Mouse (Mus musculus): ENCODE measurements at regions not wholly inside any gene's neighbourhood (a gene's known extent, or its start where the extent isn't known, plus 50 kb on each side); places are given as distances from the start of the nearest gene placed in this dataset.

DNA sequence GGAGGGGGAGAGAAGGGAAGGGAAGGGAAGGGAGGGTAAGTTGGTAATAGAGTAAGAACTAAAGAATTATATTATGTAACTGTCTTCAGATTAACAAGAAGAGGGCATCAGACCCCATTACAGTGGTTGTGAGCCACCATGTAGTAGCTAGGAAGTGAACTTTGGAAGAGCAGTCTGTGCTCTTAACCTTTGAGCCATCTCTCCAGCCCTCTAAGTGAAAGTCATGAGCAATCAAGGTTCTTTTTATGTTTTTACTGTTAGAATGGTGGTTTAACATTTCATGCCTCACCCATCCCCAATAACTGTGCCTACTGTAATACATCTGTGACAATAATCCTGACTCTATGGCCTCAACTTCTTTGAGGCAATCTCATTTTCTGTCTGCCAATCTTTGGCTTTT, 169.6 kb upstream of the Arhgap24 start:
- no peaks in the 10 kb centered on the region for H3K27me3 ChIP-seq (ENCODE audit: control insufficient read depth, insufficient read depth, low read length)
- ATAC-seq (ENCODE audit: low FRiP score) (no peak), DNase-seq (ENCODE audit: low spot score, missing footprints) (no peak)
- no peaks in the 10 kb centered on the region for H3K4me1 ChIP-seq (ENCODE audit: control insufficient read depth, insufficient read depth, low read length)
- no peaks in the 10 kb centered on the region for H3K36me3 ChIP-seq (ENCODE audit: control insufficient read depth, insufficient read depth, low read length)
- no peak overlapping the region for H3K4me2 ChIP-seq
- no peaks in the 10 kb centered on the region for H3K9me3 ChIP-seq (ENCODE audit: control insufficient read depth, low read length)
- no peak overlapping the region for H3K4me3 ChIP-seq (ENCODE audit: low read depth, low read length)
- H3K9ac ChIP-seq (ENCODE audit: low read length) = no peak overlapping the region
- no peak overlapping the region for H3K27ac ChIP-seq (ENCODE audit: low read depth, low read length)

DNA sequence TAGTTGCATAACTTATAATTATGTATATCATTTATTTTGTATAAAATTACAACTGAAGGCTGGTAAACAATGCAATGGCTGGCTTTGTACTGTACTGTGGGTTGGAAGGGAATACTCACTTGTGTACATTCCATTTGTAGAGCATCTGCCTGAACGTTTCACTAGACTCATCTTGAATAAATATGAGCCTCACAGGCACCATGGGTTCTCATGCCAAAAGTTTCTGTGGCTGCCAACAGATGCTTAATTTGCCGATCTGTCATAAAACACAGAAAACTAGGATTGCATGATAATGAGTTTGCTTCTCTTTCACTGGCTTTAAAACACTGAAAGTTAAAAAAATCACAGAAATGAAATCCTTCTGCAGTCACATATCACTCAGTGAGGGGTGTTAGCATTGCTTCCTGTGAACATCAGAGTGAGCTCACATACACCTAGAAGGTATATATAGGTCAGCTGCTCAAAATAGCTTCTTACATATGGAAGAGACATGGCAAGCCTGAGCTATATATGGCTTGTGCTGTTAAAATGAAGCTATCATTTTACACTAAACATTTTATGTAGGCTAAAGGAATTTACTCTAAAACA, 152.9 kb upstream of the Arhgap24 start:
- Histone ChIP-seq H3K9ac (ENCODE audit: low read length) (no peak overlapping the region), H3K27ac (ENCODE audit: low read depth, low read length) (no peak overlapping the region), H3K36me3 (ENCODE audit: control insufficient read depth, insufficient read depth, low read length) (no peaks in the 10 kb centered on the region), H3K4me3 (ENCODE audit: low read depth, low read length) (no peak overlapping the region), H3K4me2 (no peak overlapping the region), H3K9me3 (ENCODE audit: control insufficient read depth, low read length) (no peaks in the 10 kb centered on the region), H3K27me3 (ENCODE audit: control insufficient read depth, insufficient read depth, low read length) (no peaks in the 10 kb centered on the region), H3K4me1 (ENCODE audit: control insufficient read depth, insufficient read depth, low read length) (no peaks in the 10 kb centered on the region)
- no peak for DNase-seq (ENCODE audit: low spot score, missing footprints)
- no peak for ATAC-seq (ENCODE audit: low FRiP score)
- WGBS = 73% methylated on average over 2 of the region's 2 CpGs

DNA sequence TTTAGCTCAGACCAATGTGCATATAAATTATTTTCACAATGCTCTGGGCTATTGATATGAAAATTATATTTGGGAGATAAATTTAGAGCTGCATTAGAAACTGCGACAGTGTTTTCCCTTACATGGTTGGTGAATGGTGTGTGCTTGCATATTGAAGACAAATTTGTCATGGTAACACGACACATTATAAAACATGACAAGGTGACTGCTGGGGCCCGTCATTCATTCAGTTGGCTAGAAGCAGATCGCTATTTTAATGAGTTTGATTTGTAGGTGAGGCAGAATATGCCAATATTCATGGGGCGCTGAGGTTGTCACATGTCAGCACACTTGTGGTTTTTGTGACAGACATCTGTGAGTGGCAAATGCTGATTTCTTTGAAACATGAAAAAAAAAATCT, 147.3 kb upstream of the Arhgap24 start:
- H3K4me3 ChIP-seq (ENCODE audit: low read depth, low read length) = no peak overlapping the region
- no peaks in the 10 kb centered on the region for H3K4me1 ChIP-seq (ENCODE audit: control insufficient read depth, insufficient read depth, low read length)
- H3K9ac ChIP-seq (ENCODE audit: low read length) = no peak overlapping the region
- no peak for ATAC-seq (ENCODE audit: low FRiP score)
- H3K27me3 ChIP-seq (ENCODE audit: control insufficient read depth, insufficient read depth, low read length) = no peaks in the 10 kb centered on the region
- no peaks in the 10 kb centered on the region for H3K9me3 ChIP-seq (ENCODE audit: control insufficient read depth, low read length)
- no peak overlapping the region for H3K27ac ChIP-seq (ENCODE audit: low read depth, low read length)
- 84% methylated on average over 5 of the region's 5 CpGs for WGBS
- no peaks in the 10 kb centered on the region for H3K36me3 ChIP-seq (ENCODE audit: control insufficient read depth, insufficient read depth, low read length)
- H3K4me2 ChIP-seq = no peak overlapping the region
- DNase-seq (ENCODE audit: low spot score, missing footprints) = no peak

DNA sequence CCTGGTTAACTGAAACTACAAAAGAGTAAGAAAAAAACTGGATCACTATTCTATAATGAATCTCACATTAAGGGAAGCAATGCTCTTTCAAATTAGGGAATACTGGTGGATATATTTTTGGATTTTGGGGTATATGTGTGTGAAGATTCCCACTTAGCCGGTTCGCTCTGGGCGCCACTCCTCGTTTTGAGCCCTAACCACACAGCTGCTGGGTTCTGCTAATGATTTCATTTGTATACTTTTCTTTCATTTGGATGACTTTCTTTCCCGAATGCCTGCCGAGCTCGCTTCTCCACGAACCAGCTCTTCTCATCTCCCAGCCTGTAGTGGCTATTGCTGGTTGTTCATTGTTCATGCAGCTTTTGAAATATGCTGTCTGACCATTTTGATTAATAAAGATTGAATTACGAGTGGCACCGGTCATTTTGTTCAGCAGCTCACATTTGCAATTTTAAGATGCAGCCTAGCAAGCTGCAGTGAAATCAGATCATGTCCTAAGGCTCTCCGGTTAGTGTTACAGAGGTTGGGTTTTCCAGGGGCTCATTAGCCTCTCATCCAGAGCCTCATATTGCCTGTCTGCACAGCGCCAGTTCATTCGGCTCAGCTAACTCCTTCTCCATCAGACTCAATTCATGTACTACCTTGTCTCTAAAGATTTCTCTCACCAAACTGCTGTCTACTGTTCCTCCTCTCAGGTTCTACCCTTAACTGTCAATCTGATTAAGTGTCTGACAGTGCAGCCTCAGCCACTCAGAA, 146.6 kb upstream of the Arhgap24 start:
- WGBS = 80% methylated on average over 13 of the region's 13 CpGs
- H3K9ac ChIP-seq (ENCODE audit: low read length) = no peak overlapping the region
- DNase-seq (ENCODE audit: low spot score, missing footprints) = no peak

GRCm38 (mm10) chr5:102366481-102366880, 114.7 kb upstream of the Arhgap24 start:
- H3K4me2 ChIP-seq = no peak overlapping the region

More for the DNA sequence above, 146.6 kb upstream of the Arhgap24 start:
- Histone ChIP-seq H3K9me3 (ENCODE audit: control insufficient read depth, low read length) (no peaks in the 10 kb centered on the region), H3K36me3 (ENCODE audit: control insufficient read depth, insufficient read depth, low read length) (no peaks in the 10 kb centered on the region), H3K4me1 (ENCODE audit: control insufficient read depth, insufficient read depth, low read length) (no peaks in the 10 kb centered on the region), H3K4me3 (ENCODE audit: low read depth, low read length) (no peak overlapping the region), H3K4me2 (no peak overlapping the region), H3K27me3 (ENCODE audit: control insufficient read depth, insufficient read depth, low read length) (no peaks in the 10 kb centered on the region), H3K27ac (ENCODE audit: low read depth, low read length) (no peak overlapping the region)
- ATAC-seq (ENCODE audit: low FRiP score) = no peak

DNA sequence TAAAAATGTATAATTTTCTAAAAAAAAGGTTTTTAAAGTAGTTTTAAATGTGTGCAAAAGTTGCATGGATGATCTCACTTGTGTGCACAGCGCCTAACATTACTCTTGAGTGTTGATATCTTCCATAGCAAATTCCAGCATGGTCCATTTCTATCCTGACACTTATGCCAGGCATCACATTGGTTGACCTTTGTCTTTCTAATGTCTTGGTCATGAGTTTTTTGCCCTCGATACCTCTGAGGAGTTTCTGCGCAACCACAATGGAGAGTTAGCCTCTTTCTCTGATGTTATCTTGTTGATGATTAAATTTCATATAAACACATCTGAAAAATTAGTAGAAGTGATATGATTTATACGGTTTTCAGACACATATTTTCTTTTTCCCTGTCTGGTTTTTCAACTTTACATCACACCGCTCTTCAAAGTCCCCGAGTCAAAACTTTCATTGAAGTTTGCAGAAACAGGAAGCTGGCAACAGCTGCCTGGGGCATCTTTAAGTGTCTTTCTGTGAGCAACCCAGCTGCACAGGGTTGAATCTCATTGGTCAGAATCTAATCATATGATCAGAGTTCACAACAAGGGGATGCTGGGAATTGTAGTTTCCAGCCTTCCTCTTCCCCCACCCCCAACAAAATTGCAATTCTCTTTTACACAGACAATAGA, 107.8 kb upstream of the Arhgap24 start:
- H3K27me3 ChIP-seq (ENCODE audit: control insufficient read depth, insufficient read depth, low read length) = no peaks in the 10 kb centered on the region
- H3K4me2 ChIP-seq = no peak overlapping the region
- H3K4me1 ChIP-seq (ENCODE audit: control insufficient read depth, insufficient read depth, low read length) = no peaks in the 10 kb centered on the region
- no peak overlapping the region for H3K4me3 ChIP-seq (ENCODE audit: low read depth, low read length)
- H3K9ac ChIP-seq (ENCODE audit: low read length) = no peak overlapping the region
- no peak overlapping the region for H3K27ac ChIP-seq (ENCODE audit: low read depth, low read length)
- H3K9me3 ChIP-seq (ENCODE audit: control insufficient read depth, low read length) = no peaks in the 10 kb centered on the region
- no peaks in the 10 kb centered on the region for H3K36me3 ChIP-seq (ENCODE audit: control insufficient read depth, insufficient read depth, low read length)
- DNase-seq (ENCODE audit: low spot score, missing footprints) (peak; percentile 87), ATAC-seq (ENCODE audit: low FRiP score) (peak; percentile 94)
- 75% methylated on average over 6 of the region's 6 CpGs for WGBS

More at GRCm38 (mm10) chr5:102366481-102366880, 114.7 kb upstream of the Arhgap24 start:
- no peaks in the 10 kb centered on the region for H3K36me3 ChIP-seq (ENCODE audit: control insufficient read depth, insufficient read depth, low read length)
- ATAC-seq (ENCODE audit: low FRiP score) (no peak), DNase-seq (ENCODE audit: low spot score, missing footprints) (peak; percentile 19)
- H3K27me3 ChIP-seq (ENCODE audit: control insufficient read depth, insufficient read depth, low read length) = no peaks in the 10 kb centered on the region
- H3K27ac ChIP-seq (ENCODE audit: low read depth, low read length) = no peak overlapping the region
- H3K9me3 ChIP-seq (ENCODE audit: control insufficient read depth, low read length) = no peaks in the 10 kb centered on the region
- WGBS = 86% methylated on average over 3 of the region's 3 CpGs
- H3K9ac ChIP-seq (ENCODE audit: low read length) = no peak overlapping the region
- H3K4me1 ChIP-seq (ENCODE audit: control insufficient read depth, insufficient read depth, low read length) = no peaks in the 10 kb centered on the region
- no peak overlapping the region for H3K4me3 ChIP-seq (ENCODE audit: low read depth, low read length)

- H3K9ac ChIP-seq (ENCODE audit: low read length) = no peak overlapping the region
- 59% methylated on average over 11 of the region's 11 CpGs for WGBS
- no peaks in the 10 kb centered on the region for H3K9me3 ChIP-seq (ENCODE audit: control insufficient read depth, low read length)
- H3K4me2 ChIP-seq = no peak overlapping the region
- H3K27ac ChIP-seq (ENCODE audit: low read depth, low read length) = no peak overlapping the region
- no peaks in the 10 kb centered on the region for H3K27me3 ChIP-seq (ENCODE audit: control insufficient read depth, insufficient read depth, low read length)
- no peak overlapping the region for H3K4me3 ChIP-seq (ENCODE audit: low read depth, low read length)
- ATAC-seq (ENCODE audit: low FRiP score) (peak; percentile 46; the same call in 1 of the 2 replicates), DNase-seq (ENCODE audit: low spot score, missing footprints) (no peak)
- H3K4me1 ChIP-seq (ENCODE audit: control insufficient read depth, insufficient read depth, low read length) = no peaks in the 10 kb centered on the region
- no peaks in the 10 kb centered on the region for H3K36me3 ChIP-seq (ENCODE audit: control insufficient read depth, insufficient read depth, low read length)
Observed at GRCm38 (mm10) chr5:102373972-102374755, 107.0 kb upstream of the Arhgap24 start.

DNA sequence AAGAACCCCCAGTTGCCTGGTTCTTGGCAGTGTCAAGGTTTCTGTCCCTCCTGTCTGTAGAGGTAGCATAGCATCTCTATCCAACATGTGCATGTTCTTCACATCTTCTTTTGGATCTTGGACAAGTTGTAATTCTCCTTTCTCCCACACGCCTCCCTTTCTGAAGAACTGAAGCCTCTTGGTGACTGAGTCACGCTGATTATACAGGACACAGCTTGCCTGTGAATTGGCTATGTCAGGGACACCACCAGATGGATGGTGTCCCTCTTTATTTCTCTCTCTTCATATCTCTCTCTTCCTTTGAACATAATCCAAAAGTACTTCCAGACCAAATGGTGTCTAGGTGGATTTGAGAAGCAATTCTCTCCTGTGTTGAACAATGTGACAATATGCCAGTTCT, 105.9 kb upstream of the Arhgap24 start:
- ATAC-seq (ENCODE audit: low FRiP score) (no peak), DNase-seq (ENCODE audit: low spot score, missing footprints) (no peak)
- Histone ChIP-seq H3K4me3 (ENCODE audit: low read depth, low read length) (no peak overlapping the region), H3K27ac (ENCODE audit: low read depth, low read length) (no peak overlapping the region), H3K27me3 (ENCODE audit: control insufficient read depth, insufficient read depth, low read length) (no peaks in the 10 kb centered on the region), H3K9me3 (ENCODE audit: control insufficient read depth, low read length) (no peaks in the 10 kb centered on the region), H3K36me3 (ENCODE audit: control insufficient read depth, insufficient read depth, low read length) (no peaks in the 10 kb centered on the region), H3K9ac (ENCODE audit: low read length) (no peak overlapping the region), H3K4me1 (ENCODE audit: control insufficient read depth, insufficient read depth, low read length) (no peaks in the 10 kb centered on the region), H3K4me2 (no peak overlapping the region)
- WGBS = 80% methylated on average over 2 of the region's 2 CpGs

GRCm38 (mm10) chr5:102393941-102394340, 87.2 kb upstream of the Arhgap24 start:
- H3K27me3 ChIP-seq (ENCODE audit: control insufficient read depth, insufficient read depth, low read length) = no peaks in the 10 kb centered on the region
- H3K4me1 ChIP-seq (ENCODE audit: control insufficient read depth, insufficient read depth, low read length) = no peaks in the 10 kb centered on the region
- WGBS = 77% methylated on average over 3 of the region's 3 CpGs
- no peak overlapping the region for H3K9ac ChIP-seq (ENCODE audit: low read length)
- no peak overlapping the region for H3K27ac ChIP-seq (ENCODE audit: low read depth, low read length)
- H3K36me3 ChIP-seq (ENCODE audit: control insufficient read depth, insufficient read depth, low read length) = no peaks in the 10 kb centered on the region
- no peak overlapping the region for H3K4me2 ChIP-seq
- no peak overlapping the region for H3K4me3 ChIP-seq (ENCODE audit: low read depth, low read length)
- no peak for ATAC-seq (ENCODE audit: low FRiP score)
- H3K9me3 ChIP-seq (ENCODE audit: control insufficient read depth, low read length) = no peaks in the 10 kb centered on the region
- DNase-seq (ENCODE audit: low spot score, missing footprints) = no peak

Data from midbrain, embryonic 11.5 days (tissue).